Mouse (Mus musculus) cerebellum, postnatal 36 days (tissue): ENCODE results near the gene Chrna4.

Experiments
- DNase-seq, 2 experiments: peaks; one replicate each; pipeline ENCODE4 v3.0.0; 2021 to 2022; ENCODE audit warnings: mixed read lengths in 2 of 2

Gene Chrna4

GRCm38 (mm10) chr2:181043437-181043836, at the start of gene Chrna4:
TSS of gene Chrna4 (minus strand) at chr2:181043546.
- no peak for DNase-seq

- no peak for DNase-seq
These were observed 46.8 kb upstream of the Chrna4 start for GRCm38 (mm10) chr2:181090123-181090522.

- DNase-seq: no peak
These were observed 41.7 kb upstream of the Chrna4 start for GRCm38 (mm10) chr2:181084997-181085396.

- DNase-seq: no peak
These were observed 40.6 kb upstream of the Chrna4 start for GRCm38 (mm10) chr2:181083945-181084344.

GRCm38 (mm10) chr2:181080886-181081285, 37.5 kb upstream of the Chrna4 start:
- DNase-seq: no peak

- no peak for DNase-seq
These were observed 36.2 kb upstream of the Chrna4 start for GRCm38 (mm10) chr2:181079518-181079917.

GRCm38 (mm10) chr2:181078908-181079307, 35.6 kb upstream of the Chrna4 start:
- no peak for DNase-seq

GRCm38 (mm10) chr2:181075501-181075900, 32.2 kb upstream of the Chrna4 start:
- DNase-seq: no peak

GRCm38 (mm10) chr2:181072403-181072714, 29.0 kb upstream of the Chrna4 start:
- no peak for DNase-seq

- peak; percentile 88 to 94 for DNase-seq
These were observed 28.5 kb upstream of the Chrna4 start for GRCm38 (mm10) chr2:181071706-181072402.

- DNase-seq: no peak
These were observed 26.8 kb upstream of the Chrna4 start for GRCm38 (mm10) chr2:181070136-181070535.

GRCm38 (mm10) chr2:181068499-181068898, 25.2 kb upstream of the Chrna4 start:
- DNase-seq: no peak

- no peak for DNase-seq
These were observed 22.5 kb upstream of the Chrna4 start for GRCm38 (mm10) chr2:181065827-181066226.

- DNase-seq: peak; percentile 86 to 93
These were observed 16.8 kb upstream of the Chrna4 start for GRCm38 (mm10) chr2:181060127-181060526.

- no peak for DNase-seq
These were observed 14.8 kb upstream of the Chrna4 start for GRCm38 (mm10) chr2:181058193-181058592.

GRCm38 (mm10) chr2:181057341-181057740, 14.0 kb upstream of the Chrna4 start:
- no peak for DNase-seq

GRCm38 (mm10) chr2:181052171-181052570, 8.8 kb upstream of the Chrna4 start:
- peak; percentile 53 to 58 for DNase-seq

- no peak for DNase-seq
These were observed 5.6 kb upstream of the Chrna4 start for GRCm38 (mm10) chr2:181048986-181049385.

- DNase-seq: peak; percentile 42 to 52
These were observed 5.1 kb upstream of the Chrna4 start for GRCm38 (mm10) chr2:181048252-181048945.

GRCm38 (mm10) chr2:181044001-181044400, 655 bp upstream of the Chrna4 start:
- no peak for DNase-seq

GRCm38 (mm10) chr2:181042376-181042775, 970 bp downstream of the Chrna4 start:
- no peak for DNase-seq

- no peak for DNase-seq
These were observed 1.4 kb downstream of the Chrna4 start for GRCm38 (mm10) chr2:181041941-181042340.

GRCm38 (mm10) chr2:181039356-181039680, 4.0 kb downstream of the Chrna4 start:
- DNase-seq: no peak

- peak; percentile 17 to 34 for DNase-seq
These were observed 4.5 kb downstream of the Chrna4 start for GRCm38 (mm10) chr2:181038644-181039355.
